Mouse (Mus musculus) heart, postnatal 0 days (tissue): Measurements from ENCODE around the gene Bpifa6. TPM values are rescaled to one million over a fixed set of nuclear protein-coding genes. Genes with fewer than 3 reads are reported as not detected.
"Not testable (repeated sequence)": the region's sequence is repeated elsewhere in the genome, so short reads cannot be mapped to it uniquely, and the experiment has no call there.

Experiments used
- ATAC-seq: fragments of 200-750 bp; cut with Nextera tagmentation; 2 replicates; pipeline ENCODE4 v1.8.0; 2017; ENCODE audit warnings: low read depth, moderate number of reproducible peaks, moderate library complexity; ENCODE audit not compliant: insufficient read depth
- DNase-seq: peaks from one replicate; pipeline ENCODE4 v3.0.0-alpha.2; 2016; ENCODE audit warnings: low spot score
- H3K27ac ChIP-seq: fragments of 300-500 bp; sonication (generic); 2 replicates; pipeline ENCODE4 v1.5.1; 2014; ENCODE audit warnings: low read depth, mild to moderate bottlenecking
- H3K27me3 ChIP-seq: fragments of 300-500 bp; sonication (generic); 2 replicates; pipeline ENCODE4 v1.6.1; 2014; ENCODE audit warnings: low read length, mixed read lengths; ENCODE audit not compliant: control insufficient read depth, insufficient read depth
- H3K36me3 ChIP-seq: fragments of 300-500 bp; sonication (generic); replicated peaks from 2 replicates; pipeline ENCODE4 v1.6.1; 2014; ENCODE audit warnings: low read length, mixed read lengths; ENCODE audit not compliant: control insufficient read depth, insufficient read depth
- H3K4me1 ChIP-seq: fragments of 300-500 bp; sonication (generic); 2 replicates; pipeline ENCODE4 v1.6.1; 2014; ENCODE audit warnings: antibody characterized with exemption; ENCODE audit not compliant: control insufficient read depth, insufficient read depth
- H3K4me2 ChIP-seq: fragments of 300-500 bp; sonication (generic); 2 replicates; pipeline ENCODE4 v1.6.1; 2014; ENCODE audit warnings: low read depth, mild to moderate bottlenecking, low read length, moderate library complexity
- H3K4me3 ChIP-seq: fragments of 300-500 bp; sonication (generic); 2 replicates; pipeline ENCODE4 v1.5.1; 2014; ENCODE audit warnings: low read depth, low read length
- H3K9ac ChIP-seq: fragments of 300-500 bp; sonication (generic); replicated peaks from 2 replicates; pipeline ENCODE4 v1.6.1; 2014; ENCODE audit warnings: low read depth, low read length, mixed read lengths
- H3K9me3 ChIP-seq: fragments of 300-500 bp; sonication (generic); replicated peaks from 2 replicates; pipeline ENCODE4 v1.6.1; 2016; ENCODE audit warnings: low read length; ENCODE audit not compliant: control insufficient read depth
- CTCF ChIP-seq: IDR thresholded peaks from 2 replicates; pipeline ENCODE4 v1.5.1; 2016; ENCODE audit warnings: antibody characterized with exemption, control low read depth, low read depth
- EP300 ChIP-seq: IDR thresholded peaks from 2 replicates; pipeline ENCODE4 v1.6.1; 2016; ENCODE audit warnings: antibody characterized with exemption, low read depth
- WGBS: fragments of 180-500 bp; shearing (Covaris S2); extraction: QIAGEN DNeasy Blood & Tissue Kit; methylation state at CpG from one replicate; pipeline ENCODE4 v1.1.7; 2014; 5-methylcytosine and 5-hydroxymethylcytosine counted together
- polyA plus RNA-seq: library from polyadenylated mRNA; unstranded; fragments of >200 nt; fragmentation: Nextera tagmentation; extraction: Ambion mirVana; gene quantifications from 2 replicates; pipeline ENCODE4 v1.2.1, GENCODE M21; 2015
- total RNA-seq: library from RNA; depleted of rRNA; stranded (reverse); fragments of >200 nt; gene quantifications from 2 replicates; pipeline ENCODE4 v1.2.3, GENCODE M21; 2014; ENCODE audit warnings: low replicate concordance

Gene Bpifa6
- total and polyA plus RNA-seq, 2 experiments from 2014 or later, result not detected

- no peak for ATAC-seq
- TF ChIP-seq EP300 (no peak), CTCF (no peak)
- 83% methylated on average over 4 of the region's 4 CpGs for WGBS
These were observed 31.0 kb downstream of the Bpifa6 start for GRCm38 (mm10) chr2:154005734-154006133.

GRCm38 (mm10) chr2:154006331-154006730 lies 31.6 kb downstream of the Bpifa6 start:
- Histone ChIP-seq H3K27me3 (no peaks in the 10 kb centered on the region), H3K4me3 (no peak overlapping the region), H3K36me3 (no peaks in the 10 kb centered on the region), H3K4me1 (no peaks in the 10 kb centered on the region), H3K4me2 (no peak overlapping the region), H3K27ac (no peak overlapping the region), H3K9ac (no peak overlapping the region), H3K9me3 (no peaks in the 10 kb centered on the region)
- WGBS, result 80% methylated on average over 2 of the region's 2 CpGs
- TF ChIP-seq EP300 (no peak), CTCF (no peak)
- DNase-seq (no peak), ATAC-seq (no peak)

More at GRCm38 (mm10) chr2:154005734-154006133, 31.0 kb downstream of the Bpifa6 start:
- Histone ChIP-seq H3K36me3 (no peaks in the 10 kb centered on the region), H3K9ac (no peak overlapping the region), H3K4me3 (no peak overlapping the region), H3K27me3 (no peaks in the 10 kb centered on the region), H3K4me1 (no peaks in the 10 kb centered on the region), H3K27ac (no peak overlapping the region), H3K4me2 (no peak overlapping the region), H3K9me3 (no peaks in the 10 kb centered on the region)
- DNase-seq, result no peak

DNA sequence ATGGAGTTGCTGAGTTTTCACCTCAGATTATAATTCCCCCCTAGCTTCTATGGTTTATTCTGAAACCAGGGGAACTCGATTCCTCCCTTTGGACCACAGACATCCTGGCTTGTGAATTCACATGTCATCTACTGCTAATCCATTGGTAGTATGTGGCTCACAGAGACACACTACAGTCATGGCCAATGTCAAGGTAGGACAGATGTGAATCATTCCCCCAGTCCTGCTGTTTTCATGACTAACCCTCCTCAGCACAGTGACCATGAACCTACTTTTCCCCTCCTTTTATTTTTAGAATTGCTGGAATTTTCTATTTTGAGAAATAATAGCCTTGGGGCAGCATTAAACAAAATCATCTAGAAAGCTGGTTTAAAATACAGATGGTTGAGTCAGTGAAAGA lies 32.6 kb downstream of the Bpifa6 start:
- 64% methylated on average over 1 of the region's 1 CpGs for WGBS
- H3K9ac ChIP-seq, result no peak overlapping the region
- no peak overlapping the region for H3K27ac ChIP-seq
- no peaks in the 10 kb centered on the region for H3K36me3 ChIP-seq
- H3K27me3 ChIP-seq, result no peaks in the 10 kb centered on the region
- no peak for ATAC-seq
- H3K4me2 ChIP-seq, result no peak overlapping the region
- DNase-seq, result no peak
- H3K4me1 ChIP-seq, result no peaks in the 10 kb centered on the region
- TF ChIP-seq EP300 (no peak), CTCF (no peak)
- H3K9me3 ChIP-seq, result no peaks in the 10 kb centered on the region
- H3K4me3 ChIP-seq, result no peak overlapping the region

DNA sequence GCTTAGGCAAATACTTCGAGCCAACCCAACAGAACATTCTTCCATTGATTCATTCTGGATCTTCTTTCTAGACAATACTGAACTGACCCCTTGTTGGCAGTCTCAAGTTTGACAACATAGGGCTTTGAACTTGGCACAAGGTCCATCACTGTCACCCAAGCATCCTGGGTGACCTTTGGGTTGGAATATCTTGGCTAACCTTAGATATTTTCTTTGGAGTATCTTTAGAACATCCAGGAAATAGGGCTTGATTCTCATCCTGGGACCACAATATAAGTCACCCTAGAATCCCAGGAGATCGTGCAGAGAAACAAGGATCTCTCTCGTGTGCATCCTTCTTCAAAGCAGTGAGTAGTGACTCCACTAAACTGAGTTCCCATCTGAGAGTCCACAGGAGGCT lies 33.2 kb downstream of the Bpifa6 start, which contains the start of gene Bpifa2:
Gene Bpifa2 (plus strand): TSS at position 301 of the 400 bp plus-strand sequence.
- H3K4me1 ChIP-seq, result no peaks in the 10 kb centered on the region
- no peaks in the 10 kb centered on the region for H3K9me3 ChIP-seq
- WGBS, result 63% methylated on average over 3 of the region's 3 CpGs
- H3K27ac ChIP-seq, result no peak within 1 kb of the TSS
- no peaks in the 10 kb centered on the region for H3K36me3 ChIP-seq
- ATAC-seq, result no peak
- DNase-seq, result no peak
- TF ChIP-seq EP300 (no peak), CTCF (no peak)
- H3K4me3 ChIP-seq, result no peak within 1 kb of the TSS
- no peak within 1 kb of the TSS for H3K4me2 ChIP-seq
- H3K9ac ChIP-seq, result no peak within 1 kb of the TSS
- H3K27me3 ChIP-seq, result no peaks in the 10 kb centered on the region

DNA sequence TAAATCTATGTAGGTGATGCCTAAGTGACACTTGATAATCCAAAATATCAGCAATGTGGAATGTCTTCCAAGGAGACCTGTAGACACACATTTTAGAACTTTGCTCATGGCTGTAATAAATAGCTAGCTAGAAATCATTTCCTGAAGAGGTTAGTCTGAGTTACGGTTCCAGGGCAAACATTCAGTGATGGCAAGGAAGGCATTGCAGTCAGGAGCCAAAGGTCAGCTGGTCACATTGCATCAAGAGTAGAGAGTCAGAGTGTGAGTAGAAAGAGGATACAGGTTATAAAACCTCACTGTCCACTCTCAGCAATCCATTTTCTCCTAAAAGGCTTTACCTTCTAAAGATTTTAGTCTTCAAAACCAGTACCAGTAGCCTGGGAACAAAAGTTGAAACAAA lies 43.2 kb downstream of the Bpifa6 start:
- no peak for ATAC-seq
- Histone ChIP-seq H3K4me3 (no peak overlapping the region), H3K4me1 (no peaks in the 10 kb centered on the region), H3K9me3 (no peaks in the 10 kb centered on the region), H3K27ac (no peak overlapping the region), H3K9ac (no peak overlapping the region), H3K27me3 (no peaks in the 10 kb centered on the region), H3K36me3 (no peaks in the 10 kb centered on the region), H3K4me2 (no peak overlapping the region)
- no peak for DNase-seq
- WGBS, result 80% methylated on average over 1 of the region's 1 CpGs
- no peak for TF ChIP-seq CTCF
- TF ChIP-seq EP300, result no peak

DNA sequence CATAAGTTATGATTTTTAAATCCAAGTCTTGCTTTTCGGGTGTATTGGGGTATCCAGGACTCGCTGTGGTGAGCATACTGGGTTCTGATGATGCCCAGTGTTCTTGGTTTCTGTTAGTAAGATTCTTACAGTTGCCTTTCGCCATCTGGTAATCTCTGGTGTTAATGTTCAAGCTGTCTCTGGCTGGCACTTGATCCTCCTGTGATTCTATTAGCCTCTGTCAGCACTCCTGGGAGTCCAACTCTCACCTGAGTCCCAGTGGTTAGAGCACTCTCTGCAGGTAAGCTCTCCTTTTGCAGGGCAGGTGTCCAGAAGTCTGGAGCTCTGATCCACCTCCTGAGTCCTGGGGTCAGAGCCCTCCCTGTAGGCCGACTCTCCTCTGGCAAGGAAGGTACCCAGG lies 49.9 kb downstream of the Bpifa6 start:
- DNase-seq, H3K4me3 ChIP-seq, H3K27ac ChIP-seq, H3K4me1 ChIP-seq, H3K9me3 ChIP-seq, H3K36me3 ChIP-seq, H3K27me3 ChIP-seq, H3K9ac ChIP-seq, H3K4me2 ChIP-seq, ATAC-seq: not testable (repeated sequence)
- WGBS, result 73% methylated on average over 4 of the region's 4 CpGs
